Mouse (Mus musculus) C2C12 (cell line): ENCODE measurements at regions not wholly inside any gene's neighbourhood (a gene's known extent, or its start where the extent isn't known, plus 50 kb on each side); places are given as distances from the start of the nearest gene placed in this dataset.

Experiments
- CTCF ChIP-seq: IDR thresholded peaks from one replicate; pipeline ENCODE4 v1.5.1; 2011; ENCODE audit not compliant: control insufficient read depth, insufficient read depth, insufficient read length
- MAX ChIP-seq: IDR thresholded peaks from one replicate; pipeline ENCODE4 v1.6.1; 2011; ENCODE audit warnings: mild to moderate bottlenecking, control low read depth

DNA sequence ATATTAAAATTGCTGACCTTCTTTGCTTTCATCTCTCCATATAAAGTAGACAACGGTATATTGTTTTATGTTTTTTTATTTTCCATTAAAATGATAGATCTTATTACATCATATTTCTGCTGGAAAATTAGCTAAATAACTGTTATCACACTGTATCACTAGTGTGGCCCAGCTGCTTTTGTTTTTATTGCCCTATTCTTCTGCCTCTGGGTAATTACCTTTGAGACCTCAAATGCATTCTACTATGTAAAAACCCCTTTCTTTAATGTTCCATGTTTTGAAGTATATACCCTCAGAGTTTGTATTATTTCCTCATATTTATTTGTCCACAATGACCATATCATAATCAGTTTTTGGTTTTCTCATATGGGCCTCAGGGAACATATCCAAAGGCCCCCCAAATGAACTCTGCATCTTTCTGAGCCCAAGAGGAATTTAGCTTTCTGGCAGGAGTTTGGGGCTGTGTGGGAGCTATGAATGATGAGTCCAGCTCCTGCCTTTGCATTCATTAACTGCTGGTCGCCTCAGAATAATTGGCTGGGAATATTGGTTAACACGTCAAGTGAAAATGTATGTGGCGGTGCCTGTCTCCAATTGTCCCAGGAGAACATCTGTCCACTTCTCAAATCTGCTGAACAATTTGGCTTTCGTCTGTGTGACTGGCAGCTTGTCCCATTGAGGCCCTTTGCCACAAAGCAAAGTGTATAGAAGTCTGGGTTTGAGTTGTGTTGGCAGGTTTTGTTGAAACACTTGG lies 721.1 kb upstream of the Slit2 start:
- no peak for TF ChIP-seq MAX
- TF ChIP-seq CTCF: no peak
